In the genomic region with DNA sequence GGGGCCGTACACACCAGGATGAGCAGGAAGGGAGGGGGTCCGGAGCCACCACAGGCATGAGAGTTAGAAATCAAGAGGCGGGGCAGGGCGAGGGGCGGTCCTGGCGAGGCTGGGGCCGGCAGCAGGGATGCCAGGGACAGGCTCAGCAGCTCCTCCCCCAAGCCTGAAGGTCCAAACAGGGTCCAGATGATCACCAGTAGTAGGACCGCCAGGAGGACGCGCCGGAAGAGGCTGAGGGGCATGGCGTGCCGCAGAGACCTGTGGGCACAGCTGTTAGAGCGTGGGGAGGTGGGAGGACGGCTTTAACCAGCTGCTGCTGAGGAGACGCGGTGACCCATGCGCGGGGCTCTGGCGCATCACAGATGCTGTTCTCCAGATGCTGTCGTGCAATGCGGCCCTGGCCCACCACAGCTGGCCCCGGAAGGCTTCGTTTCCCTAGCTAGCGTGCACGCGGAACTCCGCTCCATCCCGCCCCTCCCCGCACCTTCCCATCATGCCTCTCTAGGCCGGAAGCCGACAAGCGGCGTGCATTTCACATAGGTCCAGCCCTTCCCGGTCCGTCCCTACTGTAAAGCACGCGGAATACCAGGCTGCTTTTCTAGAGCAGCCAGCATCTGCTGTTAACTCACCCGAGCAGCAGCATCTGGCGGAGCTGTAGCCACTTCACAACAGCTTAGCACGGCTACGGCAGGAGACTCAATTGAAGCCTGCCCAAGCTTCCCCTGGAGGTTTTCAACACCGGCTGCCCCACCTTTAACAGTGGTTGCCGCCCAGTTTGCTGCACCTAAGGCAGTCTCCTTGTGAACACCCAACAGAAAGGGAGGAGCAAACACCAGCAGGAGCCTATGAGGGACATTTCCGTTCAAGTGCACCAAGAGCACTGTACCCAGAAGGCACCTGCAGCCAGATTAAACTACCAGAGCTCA, we compare ENCODE assay signal across 8 mouse cellular contexts. TPM values are rescaled to one million over a fixed set of nuclear protein-coding genes. Genes with fewer than 3 reads are reported as not detected.
DNase-seq lines count a peak whose midpoint lies in the region; ATAC-seq and TF ChIP-seq lines count a peak whose summit lies in the region.

A gene (minus strand): TSS at position 468 of the 926 bp plus-strand sequence.

- peak; percentile 75 for ATAC-seq in hindbrain, embryonic 13.5 days (ENCODE audit: low FRiP score)
- peak; percentile 64 for ATAC-seq in megakaryocyte, adult 5-6 weeks (ENCODE audit: poor library complexity, severe bottlenecking)

- H3K36me3 ChIP-seq in hindbrain, embryonic 13.5 days = peaks cover 64% of the 10 kb centered on the region

- intact Hi-C loops in left cerebral cortex, adult 2 months (cut with DNase I) = loop anchor here (1.0 kb wide), 1 partner anchor 11 kb away; a partner anchor contains a TSS

- H3K9ac ChIP-seq in hindbrain, embryonic 13.5 days = peak within 1 kb of the TSS; percentile 83

- H3K4me2 ChIP-seq in hindbrain, embryonic 13.5 days = peak within 1 kb of the TSS; percentile 93

- peaks cover 64% of the 10 kb centered on the region for H3K4me1 ChIP-seq in hindbrain, embryonic 13.5 days (replicated peaks)

- 1% methylated on average over 45 of the region's 45 CpGs for WGBS in hindbrain, embryonic 13.5 days

- H3K27ac ChIP-seq in hindbrain, embryonic 13.5 days = peak within 1 kb of the TSS; percentile 94
- peak within 1 kb of the TSS; percentile 93 for H3K27ac ChIP-seq in left cerebral cortex, adult 2 months

- DNase-seq in T-cell, adult 2 months (ENCODE audit: low spot score) = peak; percentile 87
- peak; percentile 76 for DNase-seq in cerebellum, adult 9-11 months
- peak; percentile 57 to 66 for DNase-seq in frontal cortex, postnatal 25 days (ENCODE audit: low spot score in 2 of 2)
- DNase-seq in left cerebral cortex, adult 2 months (ENCODE audit: extremely low spot score in 1 of 2, low spot score in 2 of 2) = peak; percentile 77
- peak; percentile 76 to 80 for DNase-seq in right cerebral cortex, adult 2 months (ENCODE audit: low spot score in 2 of 2)
- peak; percentile 83 for DNase-seq in urinary bladder, postnatal 14 days (ENCODE audit: low spot score)

- no peaks in the 10 kb centered on the region for H3K27me3 ChIP-seq in hindbrain, embryonic 13.5 days

- H3K4me3 ChIP-seq in hindbrain, embryonic 13.5 days = peak within 1 kb of the TSS; percentile 57
- H3K4me3 ChIP-seq in left cerebral cortex, adult 2 months = peak within 1 kb of the TSS; percentile 66

- no peak for TF ChIP-seq CTCF in left cerebral cortex, adult 2 months (IDR thresholded peaks at IDR 0.05)

- no peaks in the 10 kb centered on the region for H3K9me3 ChIP-seq in hindbrain, embryonic 13.5 days

RNA-seq across cellular contexts. Expression of the gene that starts here (rescaled TPM):
- 12.2 TPM in 2 replicates for polyA plus RNA-seq in hindbrain, embryonic 13.5 days (2015; fragmentation: Nextera tagmentation; extraction: Ambion mirVana)
- 1 to 10 TPM; 6.3 to 6.5 TPM for total RNA-seq in left cerebral cortex, adult 2 months (2021)
- total RNA-seq in megakaryocyte, adult 5-6 weeks (2015) = 3.5 and 4.0 TPM in 2 replicates
- 4.9 and 5.7 TPM in 2 replicates for total RNA-seq in megakaryocyte, adult 5-6 weeks (2017)

Comparison
In these comparisons a context has a peak if more than half of its experiments do, and no peak if none do; other contexts are left out.
1. Peak in every context shown above with its lines: DNase-seq, ATAC-seq, H3K4me3 ChIP-seq and H3K27ac ChIP-seq.